Mouse (Mus musculus) neural tube, embryonic 13.5 days (tissue): ENCODE measurements around the gene Mrvi1. TPM values are rescaled to one million over a fixed set of nuclear protein-coding genes. Genes with fewer than 3 reads are reported as not detected.

Experiments
- ATAC-seq: fragments of 200-750 bp; cut with Nextera tagmentation; 2 replicates; pipeline ENCODE4 v1.8.0; 2017; ENCODE audit warnings: low read depth, mild to moderate bottlenecking, moderate TSS enrichment, moderate library complexity
- H3K27ac ChIP-seq: fragments of 300-500 bp; sonication (generic); replicated peaks from 2 replicates; pipeline ENCODE4 v1.5.1; 2015; ENCODE audit warnings: moderate library complexity, mild to moderate bottlenecking, inconsistent platforms
- H3K27me3 ChIP-seq: fragments of 300-500 bp; sonication (generic); 2 replicates; pipeline ENCODE4 v1.6.1; 2015; ENCODE audit warnings: mild to moderate bottlenecking, inconsistent platforms
- H3K36me3 ChIP-seq: fragments of 300-500 bp; sonication (generic); 2 replicates; pipeline ENCODE4 v1.6.1; 2015; ENCODE audit warnings: mild to moderate bottlenecking, inconsistent platforms
- H3K4me1 ChIP-seq: fragments of 300-500 bp; sonication (generic); replicated peaks from 2 replicates; pipeline ENCODE4 v1.6.1; 2015; ENCODE audit warnings: inconsistent platforms
- H3K4me2 ChIP-seq: fragments of 300-500 bp; sonication (generic); 2 replicates; pipeline ENCODE4 v1.6.1; 2015; ENCODE audit warnings: inconsistent platforms, mild to moderate bottlenecking, moderate library complexity
- H3K4me3 ChIP-seq: fragments of 300-500 bp; sonication (generic); 2 replicates; pipeline ENCODE4 v1.5.1; 2015; ENCODE audit warnings: mild to moderate bottlenecking, inconsistent platforms
- H3K9ac ChIP-seq: fragments of 300-500 bp; sonication (generic); 2 replicates; pipeline ENCODE4 v1.6.1; 2015; ENCODE audit warnings: moderate library complexity, mild to moderate bottlenecking, inconsistent platforms
- H3K9me3 ChIP-seq: fragments of 300-500 bp; sonication (generic); 2 replicates; pipeline ENCODE4 v1.6.1; 2016; ENCODE audit warnings: inconsistent platforms
- WGBS: fragments of 180-500 bp; shearing (Covaris S2); methylation state at CpG from one replicate; pipeline ENCODE4 v1.1.7; 2015; 5-methylcytosine and 5-hydroxymethylcytosine counted together
- polyA plus RNA-seq: library from polyadenylated mRNA; unstranded; fragments of >200 nt; fragmentation: Nextera tagmentation; extraction: Ambion mirVana; gene quantifications from 2 replicates; pipeline ENCODE4 v1.2.1, GENCODE M21; 2015

Gene Mrvi1
- polyA plus RNA-seq, 1 experiment from 2014 or later = 1.5 TPM

GRCm38 (mm10) chr7:110998887-110999827 is 16.9 kb upstream of the Mrvi1 start:
- Histone ChIP-seq H3K27ac (no peak overlapping the region), H3K4me1 (no peaks in the 10 kb centered on the region), H3K9me3 (no peaks in the 10 kb centered on the region), H3K9ac (no peak overlapping the region), H3K4me3 (no peak overlapping the region), H3K4me2 (no peak overlapping the region), H3K36me3 (no peaks in the 10 kb centered on the region), H3K27me3 (no peaks in the 10 kb centered on the region)
- WGBS = 86% methylated on average over 15 of the region's 15 CpGs
- no peak for ATAC-seq

- Histone ChIP-seq H3K9me3 (no peaks in the 10 kb centered on the region), H3K9ac (no peak overlapping the region), H3K36me3 (no peaks in the 10 kb centered on the region), H3K27me3 (no peaks in the 10 kb centered on the region), H3K4me3 (no peak overlapping the region), H3K4me2 (no peak overlapping the region), H3K27ac (no peak overlapping the region), H3K4me1 (peaks cover 20% of the 10 kb centered on the region)
- no peak for ATAC-seq
- 57% methylated on average over 4 of the region's 4 CpGs for WGBS
Observed at GRCm38 (mm10) chr7:110991221-110991494, 8.9 kb upstream of the Mrvi1 start.

- Histone ChIP-seq H3K9ac (no peak overlapping the region), H3K27ac (no peak overlapping the region), H3K9me3 (no peaks in the 10 kb centered on the region), H3K27me3 (no peaks in the 10 kb centered on the region), H3K36me3 (no peaks in the 10 kb centered on the region), H3K4me2 (no peak overlapping the region), H3K4me3 (no peak overlapping the region), H3K4me1 (peaks cover 25% of the 10 kb centered on the region)
- WGBS = 68% methylated on average over 5 of the region's 5 CpGs
- no peak for ATAC-seq
Observed at GRCm38 (mm10) chr7:110990356-110991220, 8.3 kb upstream of the Mrvi1 start.

- 27% methylated on average over 5 of the region's 5 CpGs for WGBS
- Histone ChIP-seq H3K27me3 (no peaks in the 10 kb centered on the region), H3K9ac (no peak overlapping the region), H3K9me3 (no peaks in the 10 kb centered on the region), H3K36me3 (no peaks in the 10 kb centered on the region), H3K4me2 (no peak overlapping the region), H3K4me1 (peaks cover 26% of the 10 kb centered on the region), H3K27ac (peak overlapping the region; percentile 49; the same call in 1 of the 2 replicates), H3K4me3 (no peak overlapping the region)
- ATAC-seq = peak; percentile 73
Observed at GRCm38 (mm10) chr7:110989286-110989879, 7.1 kb upstream of the Mrvi1 start.

- no peak overlapping the region for H3K9ac ChIP-seq
- 85% methylated on average over 3 of the region's 3 CpGs for WGBS
- no peak overlapping the region for H3K4me2 ChIP-seq
- peaks cover 26% of the 10 kb centered on the region for H3K4me1 ChIP-seq
- no peak overlapping the region for H3K4me3 ChIP-seq
- H3K9me3 ChIP-seq = no peaks in the 10 kb centered on the region
- H3K27ac ChIP-seq = no peak overlapping the region
- no peaks in the 10 kb centered on the region for H3K27me3 ChIP-seq
- ATAC-seq = no peak
- no peaks in the 10 kb centered on the region for H3K36me3 ChIP-seq
Observed at GRCm38 (mm10) chr7:110988081-110988480, 5.8 kb upstream of the Mrvi1 start.

GRCm38 (mm10) chr7:110985581-110986265 is 3.5 kb upstream of the Mrvi1 start:
- Histone ChIP-seq H3K4me1 (peaks cover 39% of the 10 kb centered on the region), H3K4me3 (no peak overlapping the region), H3K27me3 (no peaks in the 10 kb centered on the region), H3K27ac (no peak overlapping the region), H3K4me2 (no peak overlapping the region), H3K9ac (no peak overlapping the region), H3K36me3 (no peaks in the 10 kb centered on the region), H3K9me3 (no peaks in the 10 kb centered on the region)
- ATAC-seq = no peak
- WGBS = 51% methylated on average over 7 of the region's 7 CpGs

GRCm38 (mm10) chr7:110983621-110984020 is 1.4 kb upstream of the Mrvi1 start:
- Histone ChIP-seq H3K4me3 (no peak overlapping the region), H3K27me3 (no peaks in the 10 kb centered on the region), H3K36me3 (no peaks in the 10 kb centered on the region), H3K27ac (no peak overlapping the region), H3K4me1 (peaks cover 23% of the 10 kb centered on the region), H3K9ac (no peak overlapping the region), H3K9me3 (no peaks in the 10 kb centered on the region), H3K4me2 (no peak overlapping the region)
- WGBS = 62% methylated on average over 5 of the region's 5 CpGs
- no peak for ATAC-seq

- 0 out of 2 replicates have a peak overlapping the region, but pooled peaks have one; percentile 23 for H3K27ac ChIP-seq
- H3K36me3 ChIP-seq = no peaks in the 10 kb centered on the region
- H3K4me3 ChIP-seq = no peak overlapping the region
- 70% methylated on average over 4 of the region's 4 CpGs for WGBS
- H3K27me3 ChIP-seq = no peaks in the 10 kb centered on the region
- no peak overlapping the region for H3K4me2 ChIP-seq
- H3K9ac ChIP-seq = no peak overlapping the region
- ATAC-seq = no peak
- peaks cover 20% of the 10 kb centered on the region for H3K4me1 ChIP-seq
- H3K9me3 ChIP-seq = no peaks in the 10 kb centered on the region
Observed at GRCm38 (mm10) chr7:110982764-110983163, 503 bp upstream of the Mrvi1 start.

- peak overlapping the region; percentile 29 for H3K4me2 ChIP-seq
- no peaks in the 10 kb centered on the region for H3K9me3 ChIP-seq
- H3K9ac ChIP-seq = 0 out of 2 replicates have a peak overlapping the region, but pooled peaks have one; percentile 13
- H3K27ac ChIP-seq = no peak overlapping the region
- no peaks in the 10 kb centered on the region for H3K27me3 ChIP-seq
- H3K4me1 ChIP-seq = peaks cover 19% of the 10 kb centered on the region
- H3K36me3 ChIP-seq = no peaks in the 10 kb centered on the region
- no peak overlapping the region for H3K4me3 ChIP-seq
- WGBS = 64% methylated on average over 8 of the region's 8 CpGs
- ATAC-seq = no peak
Observed at GRCm38 (mm10) chr7:110981036-110981435, 1.2 kb downstream of the Mrvi1 start.

- no peaks in the 10 kb centered on the region for H3K9me3 ChIP-seq
- no peak overlapping the region for H3K9ac ChIP-seq
- H3K4me3 ChIP-seq = no peak overlapping the region
- WGBS = 91% methylated on average over 7 of the region's 7 CpGs
- no peak overlapping the region for H3K4me2 ChIP-seq
- H3K4me1 ChIP-seq = peaks cover 13% of the 10 kb centered on the region
- H3K27me3 ChIP-seq = no peaks in the 10 kb centered on the region
- H3K36me3 ChIP-seq = no peaks in the 10 kb centered on the region
- H3K27ac ChIP-seq = no peak overlapping the region
- ATAC-seq = no peak
Observed at GRCm38 (mm10) chr7:110977699-110978392, 4.4 kb downstream of the Mrvi1 start.

- Histone ChIP-seq H3K27me3 (no peaks in the 10 kb centered on the region), H3K27ac (no peak overlapping the region), H3K4me2 (no peak overlapping the region), H3K4me1 (no peaks in the 10 kb centered on the region), H3K4me3 (no peak overlapping the region), H3K9ac (no peak overlapping the region), H3K9me3 (no peaks in the 10 kb centered on the region), H3K36me3 (no peaks in the 10 kb centered on the region)
- WGBS = 77% methylated on average over 4 of the region's 4 CpGs
- ATAC-seq = no peak
Observed at GRCm38 (mm10) chr7:110973450-110973849, 8.8 kb downstream of the Mrvi1 start.
